ENCODE assay signal across 9 mouse cellular contexts in the genomic region with DNA sequence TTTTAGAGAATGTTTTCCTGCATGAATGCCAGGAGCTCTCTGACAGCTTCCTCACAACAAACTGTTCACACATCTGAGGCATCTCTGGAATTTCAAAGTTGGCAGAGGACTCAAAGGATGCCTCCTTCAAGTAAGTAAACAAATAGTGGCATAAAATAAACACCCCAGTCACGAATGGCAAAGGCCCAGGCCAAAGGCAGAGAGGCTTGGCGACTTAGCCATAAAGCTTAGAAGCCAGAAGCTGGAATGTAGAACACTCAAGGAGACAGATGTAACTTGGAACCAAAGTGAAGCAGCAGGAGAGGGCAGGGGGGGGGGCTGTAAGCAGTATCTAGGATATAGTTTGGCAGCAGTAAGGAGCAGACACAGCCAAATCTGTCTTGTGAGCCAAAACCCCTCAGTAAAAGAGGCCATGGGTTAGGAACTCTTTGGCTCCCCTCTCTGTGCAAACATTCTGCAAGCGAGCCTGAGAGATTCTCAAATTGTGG. TPM values are rescaled to one million over a fixed set of nuclear protein-coding genes. Genes with fewer than 3 reads are reported as not detected.
DNase-seq lines count a peak whose midpoint lies in the region; ATAC-seq lines count a peak whose summit lies in the region.
"Had no signal": no experiment of that assay in that cellular context is flagged by ENCODE, and none has a peak within 500 bp of the region (broad histone marks: within the 10 kb centered on the region; RNA-seq: fewer than 3 reads in every experiment).

No protein-coding gene starts in this region.

- H3K36me3 ChIP-seq in neural tube, embryonic 13.5 days, result no peaks in the 10 kb centered on the region
- no peaks in the 10 kb centered on the region for H3K36me3 ChIP-seq in intestine, embryonic 15.5 days
- no peaks in the 10 kb centered on the region for H3K36me3 ChIP-seq in neural tube, embryonic 15.5 days

- no peak overlapping the region for H3K9ac ChIP-seq in neural tube, embryonic 13.5 days
- H3K9ac ChIP-seq in intestine, embryonic 15.5 days, result no peak overlapping the region
- no peak overlapping the region for H3K9ac ChIP-seq in neural tube, embryonic 15.5 days (replicated peaks)

- no peak overlapping the region for H3K4me3 ChIP-seq in neural tube, embryonic 13.5 days
- no peak overlapping the region for H3K4me3 ChIP-seq in intestine, embryonic 15.5 days (replicated peaks)
- H3K4me3 ChIP-seq in neural tube, embryonic 15.5 days (replicated peaks), result no peak overlapping the region

- ATAC-seq in frontal cortex, adult (ENCODE audit: low TSS enrichment), result no peak
- ATAC-seq in neural tube, embryonic 13.5 days (ENCODE audit: low read depth), result 0 out of 2 replicates have a peak, but pooled peaks have one; percentile 11
- peak; percentile 45 for ATAC-seq in intestine, embryonic 15.5 days
- ATAC-seq in neural tube, embryonic 15.5 days (ENCODE audit: low FRiP score), result peak; percentile 50; the same call in 1 of the 2 replicates

- DNase-seq in frontal cortex, postnatal 36 days (ENCODE audit: low spot score in 2 of 2), result peak; percentile 9 to 10
- DNase-seq in neural tube, embryonic 10.5 days (ENCODE audit: extremely low spot score, low spot score), result no peak
- no peak for DNase-seq in adrenal gland, postnatal 10 days
- DNase-seq in thymus, postnatal 10 days (ENCODE audit: low spot score in 2 of 2), result no peak

- H3K27me3 ChIP-seq in neural tube, embryonic 13.5 days, result no peaks in the 10 kb centered on the region
- H3K27me3 ChIP-seq in intestine, embryonic 15.5 days (replicated peaks), result no peaks in the 10 kb centered on the region
- H3K27me3 ChIP-seq in neural tube, embryonic 15.5 days (replicated peaks), result no peaks in the 10 kb centered on the region

- 48% methylated on average over 3 of the region's 3 CpGs for WGBS in neural tube, embryonic 13.5 days
- WGBS in intestine, embryonic 15.5 days, result 15% methylated on average over 3 of the region's 3 CpGs
- WGBS in neural tube, embryonic 15.5 days, result 37% methylated on average over 3 of the region's 3 CpGs

- no peak overlapping the region for H3K4me2 ChIP-seq in neural tube, embryonic 13.5 days
- H3K4me2 ChIP-seq in intestine, embryonic 15.5 days (replicated peaks), result no peak overlapping the region
- no peak overlapping the region for H3K4me2 ChIP-seq in neural tube, embryonic 15.5 days

- H3K4me1 ChIP-seq in neural tube, embryonic 13.5 days (replicated peaks), result no peaks in the 10 kb centered on the region
- no peaks in the 10 kb centered on the region; the same call in 1 of the 2 replicates for H3K4me1 ChIP-seq in intestine, embryonic 15.5 days (replicated peaks)
- H3K4me1 ChIP-seq in neural tube, embryonic 15.5 days, result peaks cover 10% of the 10 kb centered on the region

- no peaks in the 10 kb centered on the region for H3K9me3 ChIP-seq in neural tube, embryonic 13.5 days
- H3K9me3 ChIP-seq in intestine, embryonic 15.5 days, result no peaks in the 10 kb centered on the region
- no peaks in the 10 kb centered on the region for H3K9me3 ChIP-seq in neural tube, embryonic 15.5 days (replicated peaks)

- H3K27ac ChIP-seq in neural tube, embryonic 13.5 days (replicated peaks), result no peak overlapping the region
- peak overlapping the region; percentile 51; the same call in 1 of the 2 replicates for H3K27ac ChIP-seq in intestine, embryonic 15.5 days
- H3K27ac ChIP-seq in neural tube, embryonic 15.5 days (replicated peaks), result no peak overlapping the region

RNA-seq across cellular contexts. Expression of a gene that starts 22.3 kb away (rescaled TPM):
- not detected in 2 replicates for polyA plus RNA-seq in neural tube, embryonic 13.5 days (2015; fragmentation: Nextera tagmentation; extraction: Ambion mirVana)
- polyA plus RNA-seq in intestine, embryonic 15.5 days (2015; fragmentation: Nextera tagmentation; extraction: Ambion mirVana), result not detected in 2 replicates
- not detected in 2 replicates for polyA plus RNA-seq in neural tube, embryonic 15.5 days (2015; fragmentation: Nextera tagmentation; extraction: Ambion mirVana)
- not detected for total RNA-seq in adrenal gland, postnatal 10 days (2021)
- total RNA-seq: left cerebral cortex, adult 8-10 months had no signal

RNA-seq across cellular contexts. Expression of a gene that starts 24.4 kb away (rescaled TPM):
- 2.0 and 3.0 TPM in 2 replicates for polyA plus RNA-seq in neural tube, embryonic 13.5 days (2015; fragmentation: Nextera tagmentation; extraction: Ambion mirVana)
- polyA plus RNA-seq in intestine, embryonic 15.5 days (2015; fragmentation: Nextera tagmentation; extraction: Ambion mirVana), result 1.9 and 2.2 TPM in 2 replicates
- polyA plus RNA-seq in neural tube, embryonic 15.5 days (2015; fragmentation: Nextera tagmentation; extraction: Ambion mirVana), result 5.6 and 6.4 TPM in 2 replicates
- 100 to 1,000 TPM in 1 of 2 experiments, 10 to 100 TPM in 1; 67.7 to 107 TPM for total RNA-seq in adrenal gland, postnatal 10 days (2021)

RNA-seq across cellular contexts. Expression of a gene that starts 27.6 kb away (rescaled TPM):
- not detected in 2 replicates for polyA plus RNA-seq in neural tube, embryonic 13.5 days (2015; fragmentation: Nextera tagmentation; extraction: Ambion mirVana)
- not detected in 2 replicates for polyA plus RNA-seq in intestine, embryonic 15.5 days (2015; fragmentation: Nextera tagmentation; extraction: Ambion mirVana)
- 0.08 TPM in 1 of 2 replicates, not detected in the other for polyA plus RNA-seq in neural tube, embryonic 15.5 days (2015; fragmentation: Nextera tagmentation; extraction: Ambion mirVana)
- not detected for total RNA-seq in adrenal gland, postnatal 10 days (2021)

Comparison
In these comparisons a context has a peak if more than half of its experiments do, and no peak if none do; other contexts are left out.
1. DNase-seq: peak in frontal cortex, postnatal 36 days (2 of 2); none in neural tube, embryonic 10.5 days (single experiment), adrenal gland, postnatal 10 days (single experiment) and thymus, postnatal 10 days (0 of 2).